Mouse (Mus musculus): ENCODE measurements around the gene Tmem260. TPM values are rescaled to one million over a fixed set of nuclear protein-coding genes. Genes with fewer than 3 reads are reported as not detected.

The Tmem260 gene
- polyA plus RNA-seq, 1 experiment = 4.5 TPM

GRCm38 (mm10) chr14:48502573-48502972 is 56.6 kb downstream of the Tmem260 start:
- Histone ChIP-seq H3K27ac (ENCODE audit: control insufficient read depth, insufficient read depth, low read depth, low read length, poor library complexity) (no peak overlapping the region), H3K4me1 (ENCODE audit: control insufficient read depth, insufficient read depth, low read length) (no peaks in the 10 kb centered on the region), H3K4me3 (replicated peaks; ENCODE audit: control insufficient read depth, low read depth, low read length) (no peak overlapping the region)
- no peak for TF ChIP-seq CTCF (IDR thresholded peaks at IDR 0.05; ENCODE audit: control insufficient read depth, insufficient read depth, low read length)
- TF ChIP-seq POLR2A (IDR thresholded peaks at IDR 0.05; ENCODE audit: borderline replicate concordance, control insufficient read depth, low read depth, low read length) = no peak
- 85% methylated on average over 7 of the region's 7 CpGs for WGBS

GRCm38 (mm10) chr14:48503691-48504565 is 58.0 kb downstream of the Tmem260 start:
- WGBS = 89% methylated on average over 18 of the region's 18 CpGs
- H3K27ac ChIP-seq (ENCODE audit: control insufficient read depth, insufficient read depth, low read depth, low read length, poor library complexity) = no peak overlapping the region
- no peak for TF ChIP-seq POLR2A (IDR thresholded peaks at IDR 0.05; ENCODE audit: borderline replicate concordance, control insufficient read depth, low read depth, low read length)
- TF ChIP-seq CTCF (IDR thresholded peaks at IDR 0.05; ENCODE audit: control insufficient read depth, insufficient read depth, low read length) = no peak
- no peak overlapping the region for H3K4me3 ChIP-seq (replicated peaks; ENCODE audit: control insufficient read depth, low read depth, low read length)
- H3K4me1 ChIP-seq (ENCODE audit: control insufficient read depth, insufficient read depth, low read length) = no peaks in the 10 kb centered on the region

GRCm38 (mm10) chr14:48504566-48504950 is 58.6 kb downstream of the Tmem260 start:
- 82% methylated on average over 9 of the region's 9 CpGs for WGBS
- H3K4me3 ChIP-seq (replicated peaks; ENCODE audit: control insufficient read depth, low read depth, low read length) = no peak overlapping the region
- no peaks in the 10 kb centered on the region for H3K4me1 ChIP-seq (ENCODE audit: control insufficient read depth, insufficient read depth, low read length)
- H3K27ac ChIP-seq (ENCODE audit: control insufficient read depth, insufficient read depth, low read depth, low read length, poor library complexity) = no peak overlapping the region
- TF ChIP-seq CTCF (IDR thresholded peaks at IDR 0.05; ENCODE audit: control insufficient read depth, insufficient read depth, low read length) (no peak), POLR2A (IDR thresholded peaks at IDR 0.05; ENCODE audit: borderline replicate concordance, control insufficient read depth, low read depth, low read length) (no peak)

DNA sequence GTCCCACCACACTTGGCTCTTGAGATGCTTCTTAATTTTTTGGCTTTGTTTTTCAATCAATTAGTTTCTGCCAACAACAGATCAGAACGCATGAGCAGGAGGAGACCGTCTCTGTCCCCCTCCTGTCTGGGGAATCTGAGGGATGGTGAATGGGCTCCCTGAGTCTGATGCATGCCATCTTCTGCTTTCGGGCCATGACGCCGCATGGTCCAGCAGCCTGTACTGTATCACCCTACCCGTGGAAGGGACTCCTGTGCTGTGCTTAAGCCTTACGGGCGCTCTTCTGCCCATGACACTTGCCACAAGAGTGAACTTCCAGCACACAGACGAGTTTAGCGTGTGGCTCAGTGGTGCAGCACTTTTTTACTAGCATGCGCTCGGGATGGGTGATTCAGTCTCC is 59.7 kb downstream of the Tmem260 start:
- Histone ChIP-seq H3K4me1 (ENCODE audit: control insufficient read depth, insufficient read depth, low read length) (no peaks in the 10 kb centered on the region), H3K4me3 (replicated peaks; ENCODE audit: control insufficient read depth, low read depth, low read length) (no peak overlapping the region), H3K27ac (ENCODE audit: control insufficient read depth, insufficient read depth, low read depth, low read length, poor library complexity) (no peak overlapping the region)
- WGBS = 91% methylated on average over 12 of the region's 12 CpGs
- TF ChIP-seq POLR2A (IDR thresholded peaks at IDR 0.05; ENCODE audit: borderline replicate concordance, control insufficient read depth, low read depth, low read length) = no peak
- TF ChIP-seq CTCF (IDR thresholded peaks at IDR 0.05; ENCODE audit: control insufficient read depth, insufficient read depth, low read length) = no peak

DNA sequence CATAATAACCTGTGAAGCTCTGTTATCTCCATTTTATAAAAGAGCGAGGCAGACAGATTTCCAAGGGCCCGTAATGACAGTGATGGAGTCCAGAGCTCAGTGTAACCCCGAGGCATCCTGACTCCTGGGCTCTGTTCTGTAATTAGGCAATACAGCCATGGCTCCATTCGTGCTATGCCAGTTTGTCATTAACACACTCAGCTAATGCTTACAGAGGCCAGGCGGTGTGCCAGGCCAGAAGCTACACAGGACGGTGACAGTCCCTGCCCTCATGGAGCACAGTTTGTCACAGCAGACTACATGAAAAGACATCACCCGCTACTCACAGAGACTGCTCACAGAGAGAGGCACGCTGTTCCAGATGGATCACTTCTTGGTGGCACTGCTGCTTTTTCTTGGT is 61.5 kb downstream of the Tmem260 start:
- WGBS = 88% methylated on average over 8 of the region's 8 CpGs
- no peak for TF ChIP-seq POLR2A (IDR thresholded peaks at IDR 0.05; ENCODE audit: borderline replicate concordance, control insufficient read depth, low read depth, low read length)
- no peak for TF ChIP-seq CTCF (IDR thresholded peaks at IDR 0.05; ENCODE audit: control insufficient read depth, insufficient read depth, low read length)

DNA sequence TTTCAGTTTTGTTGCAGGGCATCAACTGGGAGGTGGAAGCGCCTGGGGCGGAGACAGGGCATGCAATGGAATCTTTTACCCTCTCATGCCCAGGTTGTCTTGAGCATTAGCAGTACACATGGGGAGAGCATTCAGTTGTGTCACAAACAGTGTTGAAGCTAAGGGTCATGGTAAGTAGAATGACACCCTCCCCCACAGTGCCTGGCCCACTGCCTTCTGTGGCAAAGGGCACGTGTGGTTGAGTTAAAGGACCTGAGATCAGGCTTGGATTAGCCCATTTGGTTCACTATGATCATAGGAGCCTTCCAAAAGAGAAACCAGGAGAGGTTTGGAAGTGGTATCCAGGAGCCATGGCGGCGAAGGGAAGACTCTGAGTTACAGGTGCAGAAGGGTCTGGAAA is 63.2 kb downstream of the Tmem260 start:
- 80% methylated on average over 5 of the region's 5 CpGs for WGBS
- Histone ChIP-seq H3K4me3 (replicated peaks; ENCODE audit: control insufficient read depth, low read depth, low read length) (no peak overlapping the region), H3K27ac (ENCODE audit: control insufficient read depth, insufficient read depth, low read depth, low read length, poor library complexity) (no peak overlapping the region), H3K4me1 (ENCODE audit: control insufficient read depth, insufficient read depth, low read length) (no peaks in the 10 kb centered on the region)
- no peak for TF ChIP-seq CTCF (IDR thresholded peaks at IDR 0.05; ENCODE audit: control insufficient read depth, insufficient read depth, low read length)
- TF ChIP-seq POLR2A (IDR thresholded peaks at IDR 0.05; ENCODE audit: borderline replicate concordance, control insufficient read depth, low read depth, low read length) = no peak

More for the DNA sequence above, 61.5 kb downstream of the Tmem260 start:
- Histone ChIP-seq H3K27ac (ENCODE audit: control insufficient read depth, insufficient read depth, low read depth, low read length, poor library complexity) (no peak overlapping the region), H3K4me3 (replicated peaks; ENCODE audit: control insufficient read depth, low read depth, low read length) (no peak overlapping the region), H3K4me1 (ENCODE audit: control insufficient read depth, insufficient read depth, low read length) (no peaks in the 10 kb centered on the region)

DNA sequence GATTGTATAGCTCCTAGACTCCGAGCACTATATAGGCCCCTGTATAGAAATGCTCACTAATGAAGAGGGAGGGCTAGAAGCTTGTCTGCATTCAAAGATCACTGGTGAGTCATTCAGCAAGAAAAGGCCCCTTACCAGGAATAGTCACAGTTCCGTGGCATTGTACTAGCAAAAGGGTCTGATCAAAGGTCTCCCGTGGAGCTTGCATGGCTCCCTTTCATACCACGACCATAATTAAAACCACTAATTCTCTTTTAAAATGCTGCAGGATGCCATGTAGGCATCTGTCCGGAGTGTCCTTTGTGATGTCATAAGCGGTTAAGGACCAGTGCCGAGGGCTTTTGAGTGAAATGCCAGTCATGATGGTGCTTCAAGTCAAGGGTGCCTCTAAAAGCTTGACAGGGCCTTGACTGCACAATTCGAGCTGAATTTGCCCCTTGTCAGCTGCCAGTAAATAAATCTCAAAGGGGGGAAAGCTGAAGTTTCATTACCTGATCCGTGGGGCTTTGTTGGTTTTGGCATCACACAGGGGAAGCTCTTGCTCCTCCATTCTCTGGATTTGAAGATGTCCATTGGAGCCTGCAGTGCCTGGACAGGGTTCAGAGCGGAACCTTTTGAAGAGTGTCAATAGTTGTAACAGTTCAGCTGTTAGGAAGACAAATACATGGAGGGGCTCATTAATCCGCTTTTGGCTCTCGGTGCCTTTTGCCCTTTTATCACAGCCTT is 67.3 kb downstream of the Tmem260 start:
- Histone ChIP-seq H3K4me3 (replicated peaks; ENCODE audit: control insufficient read depth, low read depth, low read length) (no peak overlapping the region), H3K27ac (ENCODE audit: control insufficient read depth, insufficient read depth, low read depth, low read length, poor library complexity) (no peak overlapping the region), H3K4me1 (ENCODE audit: control insufficient read depth, insufficient read depth, low read length) (no peaks in the 10 kb centered on the region)
- WGBS = 81% methylated on average over 12 of the region's 12 CpGs
- TF ChIP-seq CTCF (IDR thresholded peaks at IDR 0.05; ENCODE audit: control insufficient read depth, insufficient read depth, low read length) (no peak), POLR2A (IDR thresholded peaks at IDR 0.05; ENCODE audit: borderline replicate concordance, control insufficient read depth, low read depth, low read length) (no peak)

GRCm38 (mm10) chr14:48513824-48514493 is 68.0 kb downstream of the Tmem260 start:
- WGBS = 85% methylated on average over 12 of the region's 12 CpGs
- Histone ChIP-seq H3K4me1 (ENCODE audit: control insufficient read depth, insufficient read depth, low read length) (no peaks in the 10 kb centered on the region), H3K4me3 (replicated peaks; ENCODE audit: control insufficient read depth, low read depth, low read length) (no peak overlapping the region), H3K27ac (ENCODE audit: control insufficient read depth, insufficient read depth, low read depth, low read length, poor library complexity) (no peak overlapping the region)
- TF ChIP-seq POLR2A (IDR thresholded peaks at IDR 0.05; ENCODE audit: borderline replicate concordance, control insufficient read depth, low read depth, low read length) = no peak
- no peak for TF ChIP-seq CTCF (IDR thresholded peaks at IDR 0.05; ENCODE audit: control insufficient read depth, insufficient read depth, low read length)

Measured in bone marrow, adult 2 months (tissue).